Comparison of ENCODE assay signal across 8 mouse cellular contexts in the genomic region with DNA sequence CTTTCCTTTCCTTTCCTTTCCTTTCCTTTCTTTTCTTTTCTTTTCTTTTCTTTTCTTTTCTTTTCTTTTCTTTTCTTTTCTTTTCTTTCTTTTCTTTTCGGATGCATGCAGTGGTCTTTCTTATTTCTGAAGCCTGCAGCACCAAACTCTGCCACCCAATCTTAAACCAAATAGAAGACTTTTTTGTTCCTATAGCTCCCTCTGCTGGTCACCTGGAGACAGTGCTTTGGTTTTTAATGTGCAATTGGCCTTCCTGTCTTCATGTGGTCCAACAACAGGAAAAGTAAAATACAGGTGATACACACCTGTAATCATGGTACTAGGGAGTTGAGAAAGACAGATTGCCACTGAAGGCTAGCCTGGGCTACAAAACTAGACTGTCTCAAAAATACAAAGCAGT.
DNase-seq lines count a peak whose midpoint lies in the region; ATAC-seq and TF ChIP-seq lines count a peak whose summit lies in the region.
"Had no signal": no experiment of that assay in that cellular context is flagged by ENCODE, and none has a peak within 500 bp of the region (broad histone marks: within the 10 kb centered on the region; RNA-seq: fewer than 3 reads in every experiment).

No protein-coding gene starts in this region.

- no peak overlapping the region for H3K27ac ChIP-seq in kidney, embryonic 14.5 days (ENCODE audit: low read depth, low read length)
- H3K27ac ChIP-seq in ES-E14 (ENCODE audit: insufficient read depth, low read depth, low read length, poor library complexity, severe bottlenecking), result no peak overlapping the region
- H3K27ac ChIP-seq: embryonic facial prominence, embryonic 12.5 days had no signal

- no peak overlapping the region for H3K4me2 ChIP-seq in kidney, embryonic 14.5 days (replicated peaks; ENCODE audit: low read depth, low read length)
- H3K4me2 ChIP-seq: embryonic facial prominence, embryonic 12.5 days had no signal

- in situ Hi-C loops in ES-E14 (cut with MboI; ENCODE audit: low sequenced_read_pairs in 2 of 2, unreplicated experiment in 2 of 2), result no loop called here

- no peak overlapping the region for H3K4me3 ChIP-seq in kidney, embryonic 14.5 days (ENCODE audit: low read length)
- H3K4me3 ChIP-seq in ES-E14 (ENCODE audit: insufficient read depth in 1 of 2, low read depth in 1 of 2, low read length in 2 of 2, poor library complexity in 1 of 2, severe bottlenecking in 1 of 2), result no peak overlapping the region
- H3K4me3 ChIP-seq: embryonic facial prominence, embryonic 12.5 days had no signal

- no peak for ATAC-seq in kidney, embryonic 14.5 days (ENCODE audit: low FRiP score, low TSS enrichment)
- no peak for ATAC-seq in erythroblast, adult 5-6 weeks (replicated peaks; ENCODE audit: low FRiP score, poor library complexity, severe bottlenecking)

- peaks cover 31% of the 10 kb centered on the region; the same call in 1 of the 2 replicates for H3K36me3 ChIP-seq in kidney, embryonic 14.5 days (ENCODE audit: control insufficient read depth, insufficient read depth, low read length)
- H3K36me3 ChIP-seq in ES-E14 (ENCODE audit: control insufficient read depth, insufficient read depth, low read length, poor library complexity, severe bottlenecking), result peaks cover 17% of the 10 kb centered on the region; the same call in 1 of the 2 replicates

- H3K9ac ChIP-seq in kidney, embryonic 14.5 days (ENCODE audit: low read depth, low read length), result no peak overlapping the region
- no peak overlapping the region for H3K9ac ChIP-seq in ES-E14 (ENCODE audit: insufficient read depth, low read depth, low read length, poor library complexity, severe bottlenecking)
- H3K9ac ChIP-seq: embryonic facial prominence, embryonic 12.5 days had no signal

- 37% methylated on average over 1 of the region's 1 CpGs for WGBS in kidney, embryonic 14.5 days

- peak; percentile 53 for DNase-seq in kidney, postnatal 14 days
- peak; percentile 36 for DNase-seq in ES-E14 (ENCODE audit: low read depth, low spot score)
- peak; percentile 76 for DNase-seq in brain, adult 2 months (ENCODE audit: low read depth, low spot score)
- peak; percentile 48 for DNase-seq in lung, postnatal 10 days
- DNase-seq in spleen, postnatal 4 days (ENCODE audit: low spot score in 2 of 2), result no peak

- no peaks in the 10 kb centered on the region for H3K27me3 ChIP-seq in kidney, embryonic 14.5 days (ENCODE audit: control insufficient read depth, insufficient read depth, low read length)
- H3K27me3 ChIP-seq: embryonic facial prominence, embryonic 12.5 days had no signal

- no peaks in the 10 kb centered on the region for H3K9me3 ChIP-seq in kidney, embryonic 14.5 days (ENCODE audit: control insufficient read depth, low read length)
- no peaks in the 10 kb centered on the region for H3K9me3 ChIP-seq in ES-E14 (ENCODE audit: control insufficient read depth, insufficient read depth, low read depth, low read length)
- H3K9me3 ChIP-seq: embryonic facial prominence, embryonic 12.5 days had no signal

- no peaks in the 10 kb centered on the region for H3K4me1 ChIP-seq in kidney, embryonic 14.5 days (ENCODE audit: control insufficient read depth, insufficient read depth, low read length)
- H3K4me1 ChIP-seq in ES-E14 (ENCODE audit: control insufficient read depth in 2 of 2, insufficient read depth in 2 of 2, low read length in 2 of 2, poor library complexity in 1 of 2), result peaks cover 0 to 3% of the 10 kb centered on the region in 2 experiments; a peak in 1 of 4 replicates
- H3K4me1 ChIP-seq: embryonic facial prominence, embryonic 12.5 days had no signal

TF ChIP-seq in ES-E14, 5 proteins besides CTCF, POLR2A, EP300 and RAD21:
- no peak for TF ChIP-seq HCFC1 (IDR thresholded peaks at IDR 0.05; ENCODE audit: borderline replicate concordance, insufficient read depth, low read length)
- no peak for TF ChIP-seq ZNF384 (IDR thresholded peaks at IDR 0.05; ENCODE audit: low read depth, low read length)
- TF ChIP-seq MAFK (IDR thresholded peaks at IDR 0.05; ENCODE audit: insufficient read depth, low read depth, low read length), result no peak
- no peak for TF ChIP-seq CHD2 (IDR thresholded peaks at IDR 0.05; ENCODE audit: low read depth, low read length)
- no peak for TF ChIP-seq ZC3H11A (IDR thresholded peaks at IDR 0.05; ENCODE audit: borderline replicate concordance, low read depth, low read length)

Comparison
In these comparisons a context has a peak if more than half of its experiments do, and no peak if none do; other contexts are left out.
1. DNase-seq: peak in kidney, postnatal 14 days (single experiment), ES-E14 (single experiment), brain, adult 2 months (single experiment) and lung, postnatal 10 days (single experiment); none in spleen, postnatal 4 days (0 of 2).